Mouse (Mus musculus): ENCODE measurements around the gene Slc25a10. TPM values are rescaled to one million over a fixed set of nuclear protein-coding genes. Genes with fewer than 3 reads are reported as not detected.

Slc25a10 gene
- polyA plus RNA-seq, 1 experiment: 154 TPM

- Histone ChIP-seq H3K27me3 (ENCODE audit: control insufficient read depth, insufficient read depth, insufficient read length) (peaks cover 79% of the 10 kb centered on the region), H3K79me3 (ENCODE audit: low read depth) (no peaks in the 10 kb centered on the region), H3ac (ENCODE audit: control insufficient read depth, insufficient read length, low read depth) (no peak within 1 kb of the TSS), H3K79me2 (ENCODE audit: control insufficient read depth, insufficient read depth) (no peaks in the 10 kb centered on the region), H3K4me3 (ENCODE audit: insufficient read depth, poor library complexity, severe bottlenecking) (no peak within 1 kb of the TSS), H3K36me3 (ENCODE audit: control insufficient read depth, insufficient read depth) (no peaks in the 10 kb centered on the region)
- no peak for TF ChIP-seq MAX (IDR thresholded peaks at IDR 0.05)
- no peak for TF ChIP-seq CTCF (IDR thresholded peaks at IDR 0.05; ENCODE audit: control insufficient read depth, insufficient read depth, insufficient read length)
- no peak for TF ChIP-seq FOSL1 (IDR thresholded peaks at IDR 0.05; ENCODE audit: insufficient read depth, low read length, poor library complexity, severe bottlenecking)
- TF ChIP-seq CEBPB (IDR thresholded peaks at IDR 0.05; ENCODE audit: low read depth): no peak
- no peak for TF ChIP-seq USF1 (IDR thresholded peaks at IDR 0.05; ENCODE audit: low read depth)
- TF ChIP-seq MYOG (IDR thresholded peaks at IDR 0.05; ENCODE audit: control insufficient read depth, extremely low read depth, insufficient read length): no peak
- no peak for TF ChIP-seq MYOD1 (IDR thresholded peaks at IDR 0.05; ENCODE audit: control insufficient read depth, insufficient read length, low read depth)
Observed at GRCm38 (mm10) chr11:120530085-120530964, 38.7 kb downstream of the Slc25a10 start, which contains the start of gene Gcgr. Gene Gcgr, plus strand, starts transcription at chr11:120530699.

DNA sequence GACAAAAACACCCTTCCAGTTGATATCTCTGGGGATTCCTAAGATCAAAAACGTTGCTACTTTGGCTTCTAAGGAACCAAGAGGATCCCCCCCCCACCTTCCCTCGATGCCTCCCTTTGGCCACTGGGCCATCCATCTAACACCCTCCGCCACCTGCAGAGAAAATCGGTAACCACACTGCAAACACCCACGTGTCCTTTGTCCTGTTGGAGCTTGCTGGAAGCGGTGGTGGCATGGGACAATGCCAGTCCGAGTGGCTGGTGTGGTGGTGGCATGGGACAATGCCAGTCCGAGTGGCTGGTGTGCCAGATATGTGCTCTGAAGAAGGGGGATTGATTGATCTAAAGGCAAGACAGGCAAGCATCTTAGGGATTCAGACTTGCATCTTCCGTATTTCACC is 40.0 kb downstream of the Slc25a10 start:
- Histone ChIP-seq H3K79me3 (ENCODE audit: low read depth) (no peaks in the 10 kb centered on the region), H3K36me3 (ENCODE audit: control insufficient read depth, insufficient read depth) (no peaks in the 10 kb centered on the region), H3K79me2 (ENCODE audit: control insufficient read depth, insufficient read depth) (no peaks in the 10 kb centered on the region), H3K4me3 (ENCODE audit: insufficient read depth, poor library complexity, severe bottlenecking) (no peak overlapping the region), H3K27me3 (ENCODE audit: control insufficient read depth, insufficient read depth, insufficient read length) (peaks cover 90% of the 10 kb centered on the region), H3ac (ENCODE audit: control insufficient read depth, insufficient read length, low read depth) (no peak overlapping the region)
- TF ChIP-seq CEBPB (IDR thresholded peaks at IDR 0.05; ENCODE audit: low read depth) (no peak), CTCF (IDR thresholded peaks at IDR 0.05; ENCODE audit: control insufficient read depth, insufficient read depth, insufficient read length) (no peak), MYOG (IDR thresholded peaks at IDR 0.05; ENCODE audit: control insufficient read depth, extremely low read depth, insufficient read length) (no peak), USF1 (IDR thresholded peaks at IDR 0.05; ENCODE audit: low read depth) (no peak), FOSL1 (IDR thresholded peaks at IDR 0.05; ENCODE audit: insufficient read depth, low read length, poor library complexity, severe bottlenecking) (no peak), MAX (IDR thresholded peaks at IDR 0.05) (no peak), MYOD1 (IDR thresholded peaks at IDR 0.05; ENCODE audit: control insufficient read depth, insufficient read length, low read depth) (no peak)

- H3ac ChIP-seq (ENCODE audit: control insufficient read depth, insufficient read length, low read depth): no peak overlapping the region
- H3K4me3 ChIP-seq (ENCODE audit: insufficient read depth, poor library complexity, severe bottlenecking): no peak overlapping the region
- H3K79me2 ChIP-seq (ENCODE audit: control insufficient read depth, insufficient read depth): no peaks in the 10 kb centered on the region
- H3K79me3 ChIP-seq (ENCODE audit: low read depth): no peaks in the 10 kb centered on the region
- no peaks in the 10 kb centered on the region for H3K36me3 ChIP-seq (ENCODE audit: control insufficient read depth, insufficient read depth)
- peaks cover 77% of the 10 kb centered on the region for H3K27me3 ChIP-seq (ENCODE audit: control insufficient read depth, insufficient read depth, insufficient read length)
- TF ChIP-seq MAX (IDR thresholded peaks at IDR 0.05) (no peak), CEBPB (IDR thresholded peaks at IDR 0.05; ENCODE audit: low read depth) (no peak), CTCF (IDR thresholded peaks at IDR 0.05; ENCODE audit: control insufficient read depth, insufficient read depth, insufficient read length) (no peak), MYOG (IDR thresholded peaks at IDR 0.05; ENCODE audit: control insufficient read depth, extremely low read depth, insufficient read length) (no peak), USF1 (IDR thresholded peaks at IDR 0.05; ENCODE audit: low read depth) (no peak), MYOD1 (IDR thresholded peaks at IDR 0.05; ENCODE audit: control insufficient read depth, insufficient read length, low read depth) (no peak), FOSL1 (IDR thresholded peaks at IDR 0.05; ENCODE audit: insufficient read depth, low read length, poor library complexity, severe bottlenecking) (no peak)
Observed at GRCm38 (mm10) chr11:120534093-120534492, 42.5 kb downstream of the Slc25a10 start.

DNA sequence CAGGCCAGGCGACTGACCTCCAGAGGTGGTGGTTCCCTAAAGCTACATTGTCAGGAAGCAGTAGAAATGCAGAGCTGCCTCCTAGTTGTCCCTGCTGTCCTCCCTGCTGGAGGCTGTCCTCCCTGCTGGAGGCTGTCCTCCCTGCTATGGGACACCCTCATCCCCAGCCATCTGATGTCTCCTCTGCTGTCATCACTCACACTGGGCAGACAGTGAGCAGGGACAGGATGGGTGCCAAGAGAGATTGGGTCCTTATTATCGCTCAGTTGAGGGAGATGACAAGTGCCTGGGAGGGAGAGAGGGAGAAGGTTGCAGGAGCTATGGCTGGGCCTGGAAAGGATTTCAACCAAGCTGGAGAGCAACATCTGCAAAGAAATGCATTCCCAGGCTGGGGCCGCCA is 43.5 kb downstream of the Slc25a10 start:
- no peaks in the 10 kb centered on the region for H3K36me3 ChIP-seq (ENCODE audit: control insufficient read depth, insufficient read depth)
- peaks cover 67% of the 10 kb centered on the region for H3K27me3 ChIP-seq (ENCODE audit: control insufficient read depth, insufficient read depth, insufficient read length)
- no peak overlapping the region for H3K4me3 ChIP-seq (ENCODE audit: insufficient read depth, poor library complexity, severe bottlenecking)
- H3K79me2 ChIP-seq (ENCODE audit: control insufficient read depth, insufficient read depth): no peaks in the 10 kb centered on the region
- no peak overlapping the region for H3ac ChIP-seq (ENCODE audit: control insufficient read depth, insufficient read length, low read depth)
- H3K79me3 ChIP-seq (ENCODE audit: low read depth): no peaks in the 10 kb centered on the region
- no peak for TF ChIP-seq MYOG (IDR thresholded peaks at IDR 0.05; ENCODE audit: control insufficient read depth, extremely low read depth, insufficient read length)
- no peak for TF ChIP-seq FOSL1 (IDR thresholded peaks at IDR 0.05; ENCODE audit: insufficient read depth, low read length, poor library complexity, severe bottlenecking)
- no peak for TF ChIP-seq USF1 (IDR thresholded peaks at IDR 0.05; ENCODE audit: low read depth)
- TF ChIP-seq MAX (IDR thresholded peaks at IDR 0.05): no peak
- TF ChIP-seq CTCF (IDR thresholded peaks at IDR 0.05; ENCODE audit: control insufficient read depth, insufficient read depth, insufficient read length): no peak
- TF ChIP-seq CEBPB (IDR thresholded peaks at IDR 0.05; ENCODE audit: low read depth): no peak
- TF ChIP-seq MYOD1 (IDR thresholded peaks at IDR 0.05; ENCODE audit: control insufficient read depth, insufficient read length, low read depth): no peak

DNA sequence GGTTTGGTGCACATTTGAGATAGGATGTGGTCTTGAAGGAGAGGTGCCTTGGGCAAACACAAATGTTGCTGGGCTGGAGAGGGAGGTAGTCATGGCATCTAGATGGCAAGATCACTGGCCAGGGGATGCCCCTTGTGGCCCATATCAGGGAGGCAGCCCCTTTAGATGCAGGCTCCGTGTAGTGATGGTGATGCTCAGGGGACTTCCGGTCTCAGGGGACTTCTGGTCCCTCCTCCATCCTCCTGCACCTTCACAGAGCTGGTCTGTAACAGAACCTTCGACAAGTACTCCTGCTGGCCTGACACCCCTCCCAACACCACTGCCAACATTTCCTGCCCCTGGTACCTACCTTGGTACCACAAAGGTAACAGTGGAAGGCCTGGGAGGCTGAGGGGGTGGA is 44.2 kb downstream of the Slc25a10 start:
- TF ChIP-seq USF1 (IDR thresholded peaks at IDR 0.05; ENCODE audit: low read depth) (no peak), CEBPB (IDR thresholded peaks at IDR 0.05; ENCODE audit: low read depth) (no peak), MAX (IDR thresholded peaks at IDR 0.05) (no peak), CTCF (IDR thresholded peaks at IDR 0.05; ENCODE audit: control insufficient read depth, insufficient read depth, insufficient read length) (no peak), FOSL1 (IDR thresholded peaks at IDR 0.05; ENCODE audit: insufficient read depth, low read length, poor library complexity, severe bottlenecking) (no peak), MYOG (IDR thresholded peaks at IDR 0.05; ENCODE audit: control insufficient read depth, extremely low read depth, insufficient read length) (no peak), MYOD1 (IDR thresholded peaks at IDR 0.05; ENCODE audit: control insufficient read depth, insufficient read length, low read depth) (no peak)
- H3K27me3 ChIP-seq (ENCODE audit: control insufficient read depth, insufficient read depth, insufficient read length): peaks cover 60% of the 10 kb centered on the region
- H3K36me3 ChIP-seq (ENCODE audit: control insufficient read depth, insufficient read depth): no peaks in the 10 kb centered on the region
- no peaks in the 10 kb centered on the region for H3K79me3 ChIP-seq (ENCODE audit: low read depth)
- H3ac ChIP-seq (ENCODE audit: control insufficient read depth, insufficient read length, low read depth): no peak overlapping the region
- no peaks in the 10 kb centered on the region for H3K79me2 ChIP-seq (ENCODE audit: control insufficient read depth, insufficient read depth)
- no peak overlapping the region for H3K4me3 ChIP-seq (ENCODE audit: insufficient read depth, poor library complexity, severe bottlenecking)
